Mouse (Mus musculus): ENCODE data around the gene Olfm1.

Gene Olfm1

GRCm38 (mm10) chr2:28236447-28236846 is 43.7 kb downstream of the Olfm1 start:
- DNase-seq: no peak

- DNase-seq: no peak
Measured at GRCm38 (mm10) chr2:28239616-28240015, 46.8 kb downstream of the Olfm1 start.

DNA sequence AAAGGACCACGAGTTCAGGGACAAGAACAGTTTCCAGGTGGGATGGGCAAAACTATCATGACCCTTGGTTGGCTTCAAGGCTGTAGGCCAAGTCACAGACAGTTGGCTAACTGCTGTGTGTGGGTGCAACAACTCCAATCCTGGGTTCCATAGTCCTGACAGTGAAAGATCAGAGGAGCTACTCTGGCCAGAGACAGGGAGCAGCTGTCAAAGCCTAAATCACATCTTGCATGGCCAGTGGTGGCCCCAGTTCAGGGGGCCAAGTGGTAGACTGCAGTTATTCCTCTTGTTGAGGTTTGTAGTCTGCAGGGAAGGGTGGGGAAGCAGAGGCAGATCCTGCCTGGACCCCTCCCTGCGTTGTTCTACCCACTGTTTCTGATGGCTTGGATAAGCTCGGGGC is 48.1 kb downstream of the Olfm1 start:
- DNase-seq: no peak

DNA sequence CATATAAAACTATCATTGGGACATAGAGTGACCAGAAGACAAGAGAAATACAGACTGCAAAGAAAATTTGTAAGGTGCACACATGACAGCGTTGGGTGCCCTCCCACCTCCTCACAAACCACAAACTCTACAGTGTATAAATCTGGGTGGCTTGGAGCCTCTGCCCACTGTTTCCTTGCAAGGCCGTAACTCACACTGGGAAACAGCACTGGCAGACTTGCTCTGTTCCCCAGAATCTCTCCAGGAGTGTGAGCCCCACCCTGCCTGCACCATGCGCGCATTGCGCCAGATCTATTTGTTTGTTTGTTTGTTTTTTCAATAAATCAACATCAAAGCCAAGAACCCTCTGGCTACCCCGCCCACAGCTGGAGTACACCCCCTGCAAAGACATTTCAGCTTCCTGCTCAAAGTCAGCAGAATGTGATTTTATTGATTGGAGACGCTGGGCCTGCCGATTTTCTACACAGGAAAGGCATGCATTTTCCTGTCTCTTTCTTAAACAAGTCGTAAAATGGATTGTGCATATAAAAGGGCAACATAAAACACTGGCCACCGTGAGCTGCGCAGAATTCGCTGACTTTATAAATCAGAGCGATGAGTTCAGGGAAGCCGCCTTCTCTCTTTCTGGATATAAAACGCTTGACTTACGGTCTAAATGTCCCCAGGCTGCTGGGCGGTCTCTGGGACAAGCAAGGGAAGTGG is 48.9 kb downstream of the Olfm1 start:
- no peak for DNase-seq

DNA sequence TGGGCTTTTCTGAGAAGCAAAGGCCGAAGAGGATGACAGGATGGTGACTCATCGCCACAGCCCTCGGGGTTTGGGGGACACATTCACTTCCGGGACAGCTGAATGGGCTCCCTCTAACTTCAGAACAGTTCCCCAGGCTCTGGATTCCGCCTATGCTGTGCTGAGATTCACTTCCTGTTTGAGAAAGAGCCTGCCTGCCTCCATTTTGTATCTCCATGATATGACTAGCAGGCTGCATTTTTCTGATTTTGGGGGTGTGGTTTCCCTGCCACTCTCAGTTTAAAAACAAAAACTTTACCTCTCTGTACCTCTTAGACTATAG is 49.4 kb downstream of the Olfm1 start:
- DNase-seq: no peak

DNA sequence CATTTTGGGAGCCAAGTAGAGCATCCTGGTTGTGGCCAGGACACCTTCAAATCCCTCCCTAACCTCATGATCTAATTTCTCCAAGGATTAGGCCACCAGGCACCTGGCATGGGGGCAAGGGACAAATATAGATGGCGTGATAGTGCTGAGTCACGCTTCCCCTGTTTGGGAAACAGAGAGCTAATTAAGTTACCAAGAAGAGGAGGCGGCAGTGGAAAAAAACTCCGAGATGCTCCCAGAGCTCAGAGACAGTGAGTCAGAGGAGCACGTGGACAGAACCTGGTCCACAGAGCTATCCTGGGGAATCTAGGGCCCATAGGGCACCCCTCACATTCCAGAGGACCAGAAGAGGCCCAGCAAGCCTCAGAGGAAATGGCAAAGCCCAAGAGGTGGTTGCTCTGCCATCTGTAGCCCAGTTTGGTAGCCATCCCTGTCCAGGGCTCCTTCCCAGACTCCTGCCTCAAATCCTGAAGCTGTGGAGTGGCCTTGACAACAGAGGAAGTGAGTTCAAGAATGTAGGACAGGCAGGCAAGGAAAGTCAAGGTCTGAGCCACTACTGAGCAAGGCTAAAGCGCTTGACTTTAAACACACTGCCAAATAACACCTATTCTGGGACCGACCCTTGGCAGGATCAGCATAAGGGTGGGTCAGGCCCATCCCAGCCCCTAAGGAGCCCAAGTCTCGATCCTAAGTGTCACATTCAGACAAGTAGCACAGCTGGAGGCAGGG is 52.0 kb downstream of the Olfm1 start:
- DNase-seq: no peak

DNA sequence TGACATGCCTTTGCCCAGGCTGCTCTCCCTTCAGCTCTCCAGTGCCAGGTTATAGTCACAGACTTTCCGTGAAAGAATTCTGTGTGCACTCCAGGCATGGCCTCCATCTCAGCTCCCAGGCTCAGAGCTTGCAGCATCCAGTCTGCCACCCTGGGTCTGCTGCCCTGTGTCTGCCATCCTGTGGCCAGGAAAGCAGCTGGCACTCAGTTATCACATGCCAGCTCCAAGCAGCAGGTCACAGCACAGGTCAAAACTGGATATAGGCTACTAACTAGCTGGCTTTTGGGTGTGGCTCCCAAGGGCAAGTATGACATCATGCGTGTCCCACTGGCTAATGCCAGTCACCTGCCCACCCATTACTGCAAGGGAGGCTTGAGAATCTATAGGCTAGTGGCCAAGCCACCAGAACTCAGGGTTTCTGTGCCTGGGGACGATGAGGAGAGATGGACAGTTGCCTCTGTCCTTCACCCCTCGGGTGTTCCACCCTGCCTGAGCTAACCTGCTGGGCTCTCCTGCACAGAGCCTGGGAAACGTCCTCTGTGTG is 53.4 kb downstream of the Olfm1 start:
- no peak for DNase-seq

- DNase-seq: no peak
Measured at GRCm38 (mm10) chr2:28247098-28247497, 54.3 kb downstream of the Olfm1 start.

- DNase-seq: no peak
Measured at GRCm38 (mm10) chr2:28252554-28252953, 59.8 kb downstream of the Olfm1 start.

- DNase-seq: no peak
Measured at GRCm38 (mm10) chr2:28256029-28256428, 63.2 kb downstream of the Olfm1 start.

DNA sequence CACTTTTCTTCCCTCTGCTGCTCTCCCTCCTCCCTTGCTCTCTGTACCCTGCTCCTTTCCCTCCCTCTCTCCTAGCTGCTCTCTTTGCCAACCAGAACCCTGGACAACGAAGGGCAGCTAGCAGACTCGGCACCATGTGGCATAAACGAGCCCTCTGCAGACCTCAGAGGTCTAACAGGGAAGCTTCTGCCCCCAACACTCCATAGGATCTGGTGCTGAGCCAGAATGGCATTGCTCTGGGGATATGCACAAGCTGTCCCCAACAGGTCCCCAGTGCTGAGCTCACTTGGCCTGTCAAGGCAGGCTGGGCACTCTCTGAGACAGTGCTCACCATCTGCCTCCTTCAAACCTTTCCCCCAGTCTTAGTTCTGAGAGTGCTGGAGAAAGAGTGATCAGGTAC is 68.6 kb downstream of the Olfm1 start:
- DNase-seq: no peak

DNA sequence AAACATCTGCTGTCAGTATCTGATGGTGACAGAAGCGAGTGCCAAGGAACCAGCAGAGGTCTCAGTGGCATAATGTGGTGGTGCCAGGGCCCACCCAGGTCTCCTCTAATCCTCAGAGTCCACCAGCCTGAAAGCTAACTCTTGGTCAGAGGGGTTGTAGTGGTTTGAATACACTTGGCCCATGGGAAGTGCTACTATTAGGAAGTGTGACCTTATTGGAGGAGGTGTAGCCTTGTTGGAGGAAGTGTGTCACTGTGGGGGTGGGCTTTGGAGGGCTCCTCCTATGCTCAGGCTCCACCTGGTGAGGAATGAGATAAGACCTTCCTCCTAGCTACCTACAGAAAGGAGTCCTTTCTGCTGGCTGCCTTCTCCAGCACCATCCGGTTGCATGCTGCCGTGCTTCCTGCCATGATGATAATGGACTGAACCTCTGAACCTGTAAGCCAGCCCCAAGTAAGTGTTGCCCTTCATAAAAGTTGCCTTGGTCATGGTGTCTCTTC is 75.0 kb downstream of the Olfm1 start:
- DNase-seq: no peak

- no peak for DNase-seq
Measured at GRCm38 (mm10) chr2:28270561-28270960, 77.8 kb downstream of the Olfm1 start.

DNA sequence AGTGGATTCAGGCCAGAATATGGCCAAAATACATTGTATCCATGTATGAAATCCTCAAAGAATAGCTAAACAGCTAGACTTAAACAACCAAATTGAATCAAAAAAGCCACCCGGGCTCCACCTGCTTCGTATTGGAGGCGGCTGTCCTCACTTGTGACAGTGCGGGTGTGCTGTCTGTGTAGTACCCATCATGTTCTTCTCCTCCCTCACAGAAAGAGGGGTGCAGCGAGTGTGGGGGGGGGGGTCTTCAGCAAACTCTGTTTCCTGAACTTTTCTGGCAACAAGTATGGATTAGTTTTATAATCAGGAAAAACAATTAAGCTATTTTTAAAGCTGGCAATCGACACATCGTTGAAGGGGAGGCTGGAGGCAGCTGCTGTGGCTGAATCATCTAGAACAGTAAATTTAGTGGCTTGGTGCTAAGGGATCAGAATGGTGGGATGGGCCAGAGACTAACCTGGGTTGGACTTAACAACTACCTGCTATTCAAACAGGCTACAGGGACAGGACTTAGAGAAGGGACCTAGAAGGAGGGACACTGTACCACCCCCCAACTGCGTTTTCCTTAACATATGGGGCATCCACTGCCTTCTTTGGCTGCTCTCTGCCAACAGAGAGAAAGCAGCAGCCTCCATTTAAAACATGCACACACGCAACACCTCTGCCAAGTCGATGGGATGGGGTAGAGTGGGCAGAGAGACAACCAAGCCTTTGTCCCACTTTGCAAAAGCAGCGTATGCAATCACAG is 79.6 kb downstream of the Olfm1 start:
- DNase-seq: no peak

DNA sequence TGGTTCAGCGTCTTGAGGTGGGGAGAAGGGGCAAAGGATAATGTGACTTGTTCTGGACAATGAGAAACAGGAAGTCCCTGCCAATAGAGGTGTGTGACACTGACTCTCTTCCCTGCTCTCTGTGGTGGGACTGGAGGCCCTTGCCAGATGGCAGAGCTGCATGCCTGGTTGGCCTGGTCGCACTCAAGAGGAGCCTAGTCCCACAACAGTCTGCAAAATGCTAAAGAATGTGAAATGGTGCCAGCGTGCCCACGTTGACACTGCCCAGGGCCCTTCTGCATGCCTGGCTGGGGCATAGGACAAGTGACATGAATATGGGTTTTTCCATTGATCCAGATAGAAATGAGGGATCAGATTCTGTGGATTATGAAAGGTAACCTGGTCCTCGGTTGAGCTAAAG is 81.2 kb downstream of the Olfm1 start:
- no peak for DNase-seq

DNA sequence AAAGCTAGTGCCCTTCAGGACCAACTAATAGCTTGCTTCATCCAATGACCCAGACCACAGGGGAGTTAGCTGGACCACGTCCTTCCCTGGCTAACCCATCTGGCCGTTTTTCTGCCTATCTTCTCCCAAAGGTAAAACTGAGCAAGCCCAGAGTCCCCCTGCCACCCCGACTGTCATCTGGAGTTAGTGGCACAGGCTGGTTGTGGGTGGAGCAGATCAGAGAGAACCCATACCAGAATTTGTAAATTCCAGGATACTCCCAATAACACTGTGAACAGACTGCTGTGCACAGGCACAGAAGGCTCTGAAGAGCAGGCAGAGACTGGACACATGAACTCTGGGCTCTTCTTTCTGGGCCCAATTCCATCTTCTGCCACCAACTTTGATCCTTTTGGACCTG is 82.6 kb downstream of the Olfm1 start:
- DNase-seq: no peak

DNA sequence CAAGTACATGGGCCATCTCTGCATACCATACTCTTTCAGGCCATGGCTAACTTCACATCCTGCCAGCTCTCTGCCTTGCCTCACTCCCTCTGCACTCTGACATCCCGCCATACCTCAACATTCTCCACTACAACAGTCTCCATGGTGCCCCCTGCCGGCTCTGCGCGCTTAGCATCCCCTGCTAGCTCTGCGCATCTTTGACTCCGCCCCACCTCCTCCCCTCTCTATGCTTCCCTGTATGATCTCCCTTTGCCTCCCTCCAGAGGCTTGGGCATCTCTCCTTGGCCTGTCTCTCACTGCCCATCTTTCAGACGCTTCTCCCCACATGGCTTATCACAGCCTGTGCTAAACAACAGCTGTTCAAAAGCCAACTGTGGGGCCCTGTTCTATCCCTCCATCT is 85.4 kb downstream of the Olfm1 start:
- DNase-seq: peak; percentile 23 to 58

GRCm38 (mm10) chr2:28278853-28279252 is 86.1 kb downstream of the Olfm1 start:
- DNase-seq: no peak
